ENCODE assay signal across 30 mouse cellular contexts in the genomic region with DNA sequence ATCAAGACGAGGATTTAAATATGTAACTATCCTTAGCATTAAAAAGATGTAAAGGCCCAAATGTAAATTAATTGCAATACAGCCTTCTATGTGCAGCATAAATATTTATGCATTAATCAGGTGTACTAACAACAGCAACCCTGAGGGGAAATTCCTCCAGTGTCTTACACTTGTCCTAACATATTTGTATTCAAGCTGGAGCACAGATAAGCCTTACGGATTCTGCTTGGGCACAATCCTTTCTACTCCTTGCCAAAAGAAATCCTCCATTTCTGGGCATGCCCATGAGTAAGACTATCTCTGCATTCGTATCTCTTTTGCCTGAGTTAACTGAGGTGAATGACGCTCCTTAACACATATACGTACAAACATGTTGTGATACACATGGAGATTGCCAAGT. TPM values are rescaled to one million over a fixed set of nuclear protein-coding genes. Genes with fewer than 3 reads are reported as not detected.
DNase-seq lines count a peak whose midpoint lies in the region; ATAC-seq and TF ChIP-seq lines count a peak whose summit lies in the region.
"Had no signal": no experiment of that assay in that cellular context is flagged by ENCODE, and none has a peak within 500 bp of the region (broad histone marks: within the 10 kb centered on the region; RNA-seq: fewer than 3 reads in every experiment).

No protein-coding gene starts in this region.

- H3K27me3 ChIP-seq in forebrain, embryonic 14.5 days (replicated peaks; ENCODE audit: control insufficient read depth, insufficient read depth, low read length): no peaks in the 10 kb centered on the region
- no peaks in the 10 kb centered on the region for H3K27me3 ChIP-seq in forebrain, embryonic 13.5 days
- H3K27me3 ChIP-seq in midbrain, embryonic 14.5 days (ENCODE audit: control insufficient read depth, insufficient read depth, low read length): no peaks in the 10 kb centered on the region
- no peaks in the 10 kb centered on the region for H3K27me3 ChIP-seq in midbrain, embryonic 11.5 days (ENCODE audit: control insufficient read depth, insufficient read depth, low read length)
- H3K27me3 ChIP-seq: CH12.LX; embryonic facial prominence, embryonic 15.5 days; hindbrain, embryonic 12.5 days; hindbrain, embryonic 15.5 days had no signal

- H3K9ac ChIP-seq in forebrain, embryonic 14.5 days (ENCODE audit: low read length): no peak overlapping the region
- no peak overlapping the region for H3K9ac ChIP-seq in forebrain, embryonic 13.5 days
- H3K9ac ChIP-seq in midbrain, embryonic 14.5 days (replicated peaks; ENCODE audit: low read length): no peak overlapping the region
- no peak overlapping the region for H3K9ac ChIP-seq in midbrain, embryonic 11.5 days (ENCODE audit: low read length)
- H3K9ac ChIP-seq: embryonic facial prominence, embryonic 15.5 days; hindbrain, embryonic 12.5 days; hindbrain, embryonic 15.5 days had no signal

- H3K4me3 ChIP-seq in forebrain, embryonic 14.5 days (ENCODE audit: low read depth, low read length): no peak overlapping the region
- no peak overlapping the region for H3K4me3 ChIP-seq in forebrain, embryonic 13.5 days
- no peak overlapping the region for H3K4me3 ChIP-seq in midbrain, embryonic 14.5 days (replicated peaks; ENCODE audit: low read depth, low read length)
- no peak overlapping the region for H3K4me3 ChIP-seq in midbrain, embryonic 11.5 days (ENCODE audit: low read depth, low read length)
- H3K4me3 ChIP-seq: embryonic facial prominence, embryonic 15.5 days; heart, adult 2 months; hindbrain, embryonic 12.5 days; hindbrain, embryonic 15.5 days had no signal

- TF ChIP-seq POLR2A in brain, embryonic 14.5 days (IDR thresholded peaks at IDR 0.05; ENCODE audit: borderline replicate concordance, extremely low read depth, insufficient read depth, insufficient read length, poor library complexity, severe bottlenecking): no peak

- WGBS in forebrain, embryonic 14.5 days: 82% methylated on average over 5 of the region's 5 CpGs
- 88% methylated on average over 5 of the region's 5 CpGs for WGBS in forebrain, embryonic 13.5 days
- WGBS in midbrain, embryonic 14.5 days: 72% methylated on average over 5 of the region's 5 CpGs
- 89% methylated on average over 5 of the region's 5 CpGs for WGBS in midbrain, embryonic 11.5 days

- no peak overlapping the region for H3K4me2 ChIP-seq in forebrain, embryonic 14.5 days (ENCODE audit: low read length)
- H3K4me2 ChIP-seq in forebrain, embryonic 13.5 days: no peak overlapping the region
- no peak overlapping the region for H3K4me2 ChIP-seq in midbrain, embryonic 14.5 days (ENCODE audit: low read length)
- H3K4me2 ChIP-seq in midbrain, embryonic 11.5 days: no peak overlapping the region
- H3K4me2 ChIP-seq: embryonic facial prominence, embryonic 15.5 days; heart, embryonic 11.5 days; hindbrain, embryonic 12.5 days; hindbrain, embryonic 15.5 days had no signal

- H3K4me1 ChIP-seq in forebrain, embryonic 14.5 days (ENCODE audit: control insufficient read depth, insufficient read depth, low read length): no peaks in the 10 kb centered on the region
- H3K4me1 ChIP-seq in forebrain, embryonic 13.5 days: no peaks in the 10 kb centered on the region
- H3K4me1 ChIP-seq in midbrain, embryonic 14.5 days (ENCODE audit: control insufficient read depth, insufficient read depth, low read length): peaks cover 4% of the 10 kb centered on the region; the same call in 1 of the 2 replicates
- H3K4me1 ChIP-seq in midbrain, embryonic 11.5 days (ENCODE audit: control insufficient read depth, insufficient read depth, low read length): no peaks in the 10 kb centered on the region
- H3K4me1 ChIP-seq: hindbrain, embryonic 12.5 days; hindbrain, embryonic 15.5 days had no signal

- H3K36me3 ChIP-seq in forebrain, embryonic 14.5 days (ENCODE audit: control insufficient read depth, insufficient read depth, low read length): no peaks in the 10 kb centered on the region
- H3K36me3 ChIP-seq in forebrain, embryonic 13.5 days (ENCODE audit: poor library complexity, severe bottlenecking): no peaks in the 10 kb centered on the region
- no peaks in the 10 kb centered on the region for H3K36me3 ChIP-seq in midbrain, embryonic 14.5 days (ENCODE audit: control insufficient read depth, insufficient read depth, low read length)
- H3K36me3 ChIP-seq in midbrain, embryonic 11.5 days (ENCODE audit: control insufficient read depth, insufficient read depth, low read length): no peaks in the 10 kb centered on the region
- H3K36me3 ChIP-seq: embryonic facial prominence, embryonic 15.5 days; G1E; hindbrain, embryonic 12.5 days; hindbrain, embryonic 15.5 days had no signal

- ATAC-seq in forebrain, embryonic 14.5 days: no peak
- no peak for ATAC-seq in forebrain, embryonic 13.5 days
- no peak; the same call in 1 of the 2 replicates for ATAC-seq in midbrain, embryonic 14.5 days (ENCODE audit: low FRiP score, low TSS enrichment)
- ATAC-seq in midbrain, embryonic 11.5 days (ENCODE audit: low FRiP score): no peak
- ATAC-seq: intestine, postnatal 0 days; Patski had no signal

- TF ChIP-seq CTCF in brain, embryonic 14.5 days (IDR thresholded peaks at IDR 0.05; ENCODE audit: borderline replicate concordance, extremely low read depth, insufficient read depth, insufficient read length): no peak

- peak; percentile 11 for DNase-seq in forebrain, embryonic 14.5 days (ENCODE audit: low spot score)
- DNase-seq in midbrain, embryonic 14.5 days: peak; percentile 49
- DNase-seq in midbrain, embryonic 11.5 days (ENCODE audit: low spot score, missing footprints): no peak
- peak; percentile 33 for DNase-seq in brain, embryonic 14.5 days (ENCODE audit: low read depth)
- no peak for DNase-seq in right cerebral cortex, adult 2 months (ENCODE audit: low spot score in 2 of 2)
- DNase-seq: adrenal gland, postnatal 14 days; B cell, adult 2 months; cerebellum, adult 11-12 months; cerebellum, adult 8-10 months; cerebellum, postnatal 10 days; cerebellum, postnatal 36 days; embryo, embryonic 11 days; gastrocnemius, postnatal 25 days; heart, adult 2 months had no signal

- H3K27ac ChIP-seq in forebrain, embryonic 14.5 days (ENCODE audit: low read depth, low read length): no peak overlapping the region
- no peak overlapping the region for H3K27ac ChIP-seq in forebrain, embryonic 13.5 days
- 0 out of 2 replicates have a peak overlapping the region, but pooled peaks have one; percentile 45 for H3K27ac ChIP-seq in midbrain, embryonic 14.5 days (replicated peaks; ENCODE audit: low read depth, low read length)
- H3K27ac ChIP-seq in midbrain, embryonic 11.5 days (ENCODE audit: low read depth, low read length): no peak overlapping the region
- H3K27ac ChIP-seq: embryonic facial prominence, embryonic 15.5 days; heart, adult 2 months; hindbrain, embryonic 12.5 days; hindbrain, embryonic 15.5 days had no signal

- no peaks in the 10 kb centered on the region for H3K9me3 ChIP-seq in forebrain, embryonic 14.5 days (replicated peaks; ENCODE audit: control insufficient read depth, low read length)
- no peaks in the 10 kb centered on the region for H3K9me3 ChIP-seq in forebrain, embryonic 13.5 days (replicated peaks)
- H3K9me3 ChIP-seq in midbrain, embryonic 14.5 days (ENCODE audit: control insufficient read depth, low read length): no peaks in the 10 kb centered on the region
- H3K9me3 ChIP-seq in midbrain, embryonic 11.5 days (ENCODE audit: control insufficient read depth, low read length): no peaks in the 10 kb centered on the region
- H3K9me3 ChIP-seq: embryonic facial prominence, embryonic 15.5 days; G1E; hindbrain, embryonic 12.5 days; hindbrain, embryonic 15.5 days had no signal

RNA-seq across cellular contexts. Expression of gene Tmprss11f, which starts 49.6 kb away (rescaled TPM):
- not detected in 2 replicates for polyA plus RNA-seq in forebrain, embryonic 14.5 days (2014; fragmentation: Nextera tagmentation; extraction: Ambion mirVana)
- polyA plus RNA-seq in forebrain, embryonic 13.5 days (2015; fragmentation: Nextera tagmentation; extraction: Ambion mirVana): not detected in 2 replicates
- polyA plus RNA-seq in midbrain, embryonic 14.5 days (2014; fragmentation: Nextera tagmentation; extraction: Ambion mirVana): not detected in 2 replicates
- polyA plus RNA-seq in midbrain, embryonic 11.5 days (2014; fragmentation: Nextera tagmentation; extraction: Ambion mirVana): 0.04 TPM in 1 of 2 replicates, not detected in the other
- polyA plus RNA-seq in brain, embryonic 14.5 days (2012; rRNA removed): not detected in 2 replicates
- polyA plus RNA-seq: cortical plate, adult 2 months; embryonic facial prominence, embryonic 11.5 days; forebrain, embryonic 11.5 days; G1E; gonadal fat pad, adult 2 months; heart, adult 2 months; heart, embryonic 14.5 days; heart, postnatal 0 days; hindbrain, embryonic 12.5 days; hindbrain, embryonic 15.5 days; intestine, embryonic 14.5 days; intestine, postnatal 0 days; Patski had no signal

Comparison
In these comparisons a context has a peak if more than half of its experiments do, and no peak if none do; other contexts are left out.
1. DNase-seq: peak in forebrain, embryonic 14.5 days (single experiment), midbrain, embryonic 14.5 days (single experiment) and brain, embryonic 14.5 days (single experiment); none in midbrain, embryonic 11.5 days (single experiment) and right cerebral cortex, adult 2 months (0 of 2).